Mouse (Mus musculus): Measurements from ENCODE around the gene Tmem123. TPM values are rescaled to one million over a fixed set of nuclear protein-coding genes. Genes with fewer than 3 reads are reported as not detected.

Gene Tmem123
- polyA plus RNA-seq, 1 experiment from 2014 or later = 135 TPM

GRCm38 (mm10) chr9:7790580-7791084 lies 26.8 kb downstream of the Tmem123 start:
- no peak for ATAC-seq (ENCODE audit: insufficient number of reproducible peaks, low FRiP score, low TSS enrichment, low read depth)
- Histone ChIP-seq H3K4me3 (no peak overlapping the region), H3K9ac (no peak overlapping the region), H3K27ac (no peak overlapping the region), H3K4me2 (no peak overlapping the region), H3K36me3 (peaks cover 29% of the 10 kb centered on the region), H3K4me1 (no peaks in the 10 kb centered on the region; the same call in 1 of the 2 replicates), H3K27me3 (no peaks in the 10 kb centered on the region), H3K9me3 (no peaks in the 10 kb centered on the region)
- WGBS = 84% methylated on average over 11 of the region's 11 CpGs

DNA sequence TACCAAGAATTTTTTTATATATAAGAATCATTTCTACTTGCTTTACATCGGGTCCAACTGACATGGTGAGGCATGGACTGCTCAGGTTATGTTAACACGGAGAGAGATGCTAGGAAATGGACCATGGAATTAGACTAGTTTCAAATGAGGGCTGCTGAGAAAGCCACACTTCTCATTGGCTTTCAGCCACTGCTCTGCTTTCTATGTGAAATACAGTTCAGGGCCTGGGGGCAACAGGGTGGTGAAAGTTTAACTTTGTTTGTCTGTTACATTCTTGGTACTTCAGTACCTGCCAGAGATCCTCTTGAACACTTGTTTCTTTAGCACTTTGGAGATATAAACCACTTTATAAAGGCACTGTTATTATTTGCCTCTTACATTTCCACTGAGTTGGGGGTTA lies 29.7 kb downstream of the Tmem123 start:
- Histone ChIP-seq H3K27me3 (no peaks in the 10 kb centered on the region), H3K36me3 (peaks cover 29% of the 10 kb centered on the region), H3K27ac (no peak overlapping the region), H3K4me1 (no peaks in the 10 kb centered on the region; the same call in 1 of the 2 replicates), H3K4me2 (no peak overlapping the region), H3K4me3 (no peak overlapping the region), H3K9me3 (no peaks in the 10 kb centered on the region), H3K9ac (no peak overlapping the region)
- ATAC-seq (ENCODE audit: insufficient number of reproducible peaks, low FRiP score, low TSS enrichment, low read depth) = no peak
- WGBS = 88% methylated on average over 2 of the region's 2 CpGs

GRCm38 (mm10) chr9:7795581-7795980 lies 31.7 kb downstream of the Tmem123 start:
- Histone ChIP-seq H3K4me2 (no peak overlapping the region), H3K9ac (no peak overlapping the region), H3K27ac (no peak overlapping the region), H3K36me3 (peaks cover 29% of the 10 kb centered on the region), H3K4me3 (no peak overlapping the region), H3K4me1 (no peaks in the 10 kb centered on the region), H3K9me3 (no peaks in the 10 kb centered on the region), H3K27me3 (no peaks in the 10 kb centered on the region)
- no peak for ATAC-seq (ENCODE audit: insufficient number of reproducible peaks, low FRiP score, low TSS enrichment, low read depth)

- no peak for ATAC-seq (ENCODE audit: insufficient number of reproducible peaks, low FRiP score, low TSS enrichment, low read depth)
- H3K9me3 ChIP-seq = no peaks in the 10 kb centered on the region
- no peak overlapping the region for H3K27ac ChIP-seq
- 77% methylated on average over 6 of the region's 6 CpGs for WGBS
- H3K4me3 ChIP-seq = no peak overlapping the region
- no peaks in the 10 kb centered on the region for H3K4me1 ChIP-seq
- H3K4me2 ChIP-seq = no peak overlapping the region
- no peak overlapping the region for H3K9ac ChIP-seq
- no peaks in the 10 kb centered on the region for H3K27me3 ChIP-seq
- peaks cover 26% of the 10 kb centered on the region for H3K36me3 ChIP-seq
These were observed 32.5 kb downstream of the Tmem123 start for GRCm38 (mm10) chr9:7796129-7796864.

- Histone ChIP-seq H3K27ac (no peak overlapping the region), H3K4me3 (no peak overlapping the region), H3K4me2 (no peak overlapping the region), H3K36me3 (peaks cover 16% of the 10 kb centered on the region), H3K9ac (no peak overlapping the region), H3K4me1 (no peaks in the 10 kb centered on the region), H3K9me3 (no peaks in the 10 kb centered on the region), H3K27me3 (no peaks in the 10 kb centered on the region)
- WGBS = 87% methylated on average over 2 of the region's 2 CpGs
- no peak for ATAC-seq (ENCODE audit: insufficient number of reproducible peaks, low FRiP score, low TSS enrichment, low read depth)
These were observed 33.7 kb downstream of the Tmem123 start for GRCm38 (mm10) chr9:7797542-7797941.

DNA sequence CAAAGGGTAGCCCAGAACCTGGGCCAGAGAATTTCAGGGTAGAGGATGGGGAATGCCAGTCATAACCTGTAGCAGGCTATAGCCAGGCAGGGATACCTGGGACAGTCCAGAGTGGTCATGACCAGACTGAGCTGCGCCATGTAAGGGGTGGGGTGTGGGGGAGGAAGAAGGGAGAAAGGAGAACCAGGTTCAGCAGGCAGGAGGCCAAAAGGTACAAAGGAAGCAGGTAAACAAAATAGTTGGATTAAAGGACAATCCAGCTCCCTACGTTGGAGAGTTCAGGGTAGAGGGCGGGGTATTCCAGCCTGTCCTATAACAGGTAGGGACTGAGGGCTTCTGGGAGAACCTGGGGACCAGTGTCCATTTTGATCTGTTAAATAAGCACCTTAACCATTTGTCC lies 34.7 kb downstream of the Tmem123 start:
- no peak for ATAC-seq (ENCODE audit: insufficient number of reproducible peaks, low FRiP score, low TSS enrichment, low read depth)
- 91% methylated on average over 3 of the region's 3 CpGs for WGBS
- no peak overlapping the region for H3K4me2 ChIP-seq

GRCm38 (mm10) chr9:7805101-7805506 lies 41.3 kb downstream of the Tmem123 start:
- H3K36me3 ChIP-seq = no peaks in the 10 kb centered on the region
- no peaks in the 10 kb centered on the region for H3K9me3 ChIP-seq
- H3K4me3 ChIP-seq = no peak overlapping the region
- no peak overlapping the region for H3K4me2 ChIP-seq
- 73% methylated on average over 5 of the region's 5 CpGs for WGBS
- no peak overlapping the region for H3K9ac ChIP-seq
- no peak overlapping the region for H3K27ac ChIP-seq
- ATAC-seq (ENCODE audit: insufficient number of reproducible peaks, low FRiP score, low TSS enrichment, low read depth) = no peak
- no peaks in the 10 kb centered on the region for H3K4me1 ChIP-seq
- H3K27me3 ChIP-seq = no peaks in the 10 kb centered on the region

More for the DNA sequence above, 34.7 kb downstream of the Tmem123 start:
- no peaks in the 10 kb centered on the region for H3K27me3 ChIP-seq
- peaks cover 10% of the 10 kb centered on the region; the same call in 1 of the 2 replicates for H3K36me3 ChIP-seq
- no peak overlapping the region for H3K4me3 ChIP-seq
- H3K9me3 ChIP-seq = no peaks in the 10 kb centered on the region
- H3K9ac ChIP-seq = no peak overlapping the region
- no peaks in the 10 kb centered on the region for H3K4me1 ChIP-seq
- H3K27ac ChIP-seq = no peak overlapping the region

DNA sequence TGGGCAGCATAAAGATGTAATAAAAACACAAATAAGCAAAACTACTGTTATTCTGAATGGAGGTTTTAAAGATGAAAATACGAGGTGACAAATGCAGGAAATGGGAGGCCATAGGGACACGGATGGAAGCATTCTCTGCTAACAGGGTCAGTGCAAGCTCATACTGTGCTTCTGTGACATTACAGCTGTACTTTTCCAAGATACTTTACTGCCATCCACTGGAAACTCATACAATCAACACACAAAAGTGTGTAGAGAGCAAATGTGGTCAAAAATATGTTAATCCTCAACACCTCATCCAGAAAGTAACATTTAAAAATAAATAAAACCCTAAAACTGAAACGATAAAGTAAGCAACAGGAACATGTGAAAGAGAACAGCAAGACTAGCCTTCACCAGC lies 58.9 kb downstream of the Tmem123 start:
- Histone ChIP-seq H3K9me3 (no peaks in the 10 kb centered on the region), H3K27ac (no peak overlapping the region), H3K36me3 (peaks cover 46% of the 10 kb centered on the region), H3K4me1 (no peaks in the 10 kb centered on the region), H3K9ac (no peak overlapping the region), H3K4me2 (no peak overlapping the region), H3K27me3 (no peaks in the 10 kb centered on the region), H3K4me3 (no peak overlapping the region)
- ATAC-seq (ENCODE audit: insufficient number of reproducible peaks, low FRiP score, low TSS enrichment, low read depth) = no peak
- WGBS = 80% methylated on average over 3 of the region's 3 CpGs

DNA sequence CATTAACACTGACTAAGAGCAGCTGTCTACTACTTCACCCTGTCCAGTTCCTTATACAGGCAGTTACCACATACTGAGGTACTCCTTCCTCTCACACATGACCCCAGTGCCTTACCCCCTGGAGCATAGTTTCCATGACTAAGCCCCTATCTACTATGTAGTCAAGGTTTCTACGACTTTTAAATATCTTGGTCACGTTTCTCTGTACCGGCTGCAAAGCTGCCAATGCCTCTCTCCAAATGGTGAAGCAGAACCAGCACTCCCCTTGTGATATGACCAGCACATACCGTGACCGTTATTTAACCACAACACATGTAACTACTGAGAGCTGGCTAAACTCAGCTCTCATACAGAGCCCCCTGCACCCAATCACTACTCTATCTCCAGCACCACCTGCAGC lies 61.1 kb downstream of the Tmem123 start:
- Histone ChIP-seq H3K4me1 (0 out of 2 replicates have a peak, but pooled peaks cover 1% of the 10 kb centered on the region), H3K36me3 (peaks cover 35% of the 10 kb centered on the region), H3K9me3 (no peaks in the 10 kb centered on the region), H3K9ac (no peak overlapping the region), H3K27ac (no peak overlapping the region), H3K4me3 (no peak overlapping the region), H3K27me3 (no peaks in the 10 kb centered on the region), H3K4me2 (no peak overlapping the region)
- 84% methylated on average over 5 of the region's 5 CpGs for WGBS
- no peak for ATAC-seq (ENCODE audit: insufficient number of reproducible peaks, low FRiP score, low TSS enrichment, low read depth)

DNA sequence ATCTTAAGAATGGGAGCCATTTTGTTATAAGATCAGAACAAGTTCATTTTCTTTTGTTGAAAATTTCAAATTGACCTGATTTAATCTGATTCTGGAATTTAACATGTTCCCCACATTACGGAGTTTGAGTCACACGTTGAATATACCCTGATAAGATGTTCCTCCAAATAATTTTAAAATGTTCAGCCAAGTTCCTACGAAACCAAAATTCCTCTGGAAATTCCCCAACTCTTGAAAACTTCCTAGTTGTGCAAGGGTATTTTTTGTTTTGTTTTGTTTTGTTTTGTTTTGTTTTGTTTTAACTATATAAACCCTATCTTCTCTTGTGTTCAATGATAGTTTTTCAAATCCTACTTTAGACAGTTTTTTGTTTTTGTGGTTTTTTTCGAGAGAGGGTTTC lies 64.9 kb downstream of the Tmem123 start:
- H3K9ac ChIP-seq = no peak overlapping the region
- H3K4me2 ChIP-seq = no peak overlapping the region
- H3K36me3 ChIP-seq = peaks cover 25% of the 10 kb centered on the region
- H3K4me1 ChIP-seq = peaks cover 9% of the 10 kb centered on the region; the same call in 1 of the 2 replicates
- no peak overlapping the region for H3K27ac ChIP-seq
- 88% methylated on average over 4 of the region's 4 CpGs for WGBS
- H3K9me3 ChIP-seq = no peaks in the 10 kb centered on the region
- no peaks in the 10 kb centered on the region for H3K27me3 ChIP-seq
- ATAC-seq (ENCODE audit: insufficient number of reproducible peaks, low FRiP score, low TSS enrichment, low read depth) = no peak
- H3K4me3 ChIP-seq = no peak overlapping the region

DNA sequence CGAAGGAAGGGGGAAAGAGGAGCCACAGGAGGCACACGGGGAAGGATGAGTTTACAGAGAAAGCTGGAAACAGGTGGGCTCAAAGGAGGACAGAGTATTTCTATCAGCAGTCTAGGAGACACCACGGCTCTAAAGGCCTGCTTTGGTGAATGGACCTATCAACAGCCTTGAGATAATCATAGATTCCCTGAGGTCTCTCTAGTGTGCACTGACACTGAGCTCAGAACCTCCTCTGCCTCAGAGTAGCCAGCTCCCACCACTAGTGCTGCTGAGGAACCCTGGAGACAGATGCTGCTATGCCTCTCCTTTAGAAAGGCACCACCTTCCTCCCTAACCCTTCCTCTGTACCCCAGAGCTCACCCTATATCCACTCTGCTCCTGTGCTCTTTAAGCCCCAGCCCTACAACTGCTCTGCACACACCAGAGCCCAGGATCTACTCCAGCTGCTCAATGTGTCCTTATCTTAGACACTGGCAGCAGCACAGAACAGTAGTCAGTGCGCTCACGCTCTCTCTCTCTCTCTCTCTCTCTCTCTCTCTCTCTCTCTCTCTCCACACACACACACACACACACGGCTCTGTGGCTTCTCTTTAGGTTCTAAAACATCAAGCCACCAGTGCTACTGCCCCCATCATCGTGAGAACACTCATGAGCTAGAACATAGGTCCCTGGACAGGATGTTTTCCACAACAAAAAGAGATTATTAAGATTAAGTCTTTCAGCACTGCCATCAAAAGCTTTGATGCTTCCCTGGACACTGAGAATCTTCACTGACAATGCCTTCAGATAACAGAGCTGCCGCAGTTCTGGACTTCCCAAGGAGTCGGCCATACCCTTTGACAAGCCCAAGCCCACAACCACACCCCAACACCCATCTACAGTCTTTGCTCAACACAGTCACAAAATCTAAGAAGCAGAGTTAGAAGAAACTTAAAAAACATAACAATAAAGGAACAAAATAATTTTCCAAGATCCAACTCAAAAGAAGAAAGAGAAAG lies 66.0 kb downstream of the Tmem123 start:
- no peak overlapping the region for H3K27ac ChIP-seq
- peaks cover 14% of the 10 kb centered on the region; the same call in 1 of the 2 replicates for H3K4me1 ChIP-seq
- no peak overlapping the region for H3K4me3 ChIP-seq
- no peak overlapping the region for H3K4me2 ChIP-seq
- H3K9me3 ChIP-seq = no peaks in the 10 kb centered on the region
- ATAC-seq (ENCODE audit: insufficient number of reproducible peaks, low FRiP score, low TSS enrichment, low read depth) = peak; percentile 24; the same call in 1 of the 2 replicates
- whole genome bisulfite sequencing = 79% methylated on average over 9 of the region's 9 CpGs
- H3K27me3 ChIP-seq = no peaks in the 10 kb centered on the region
- no peak overlapping the region for H3K9ac ChIP-seq
- H3K36me3 ChIP-seq = peaks cover 31% of the 10 kb centered on the region

DNA sequence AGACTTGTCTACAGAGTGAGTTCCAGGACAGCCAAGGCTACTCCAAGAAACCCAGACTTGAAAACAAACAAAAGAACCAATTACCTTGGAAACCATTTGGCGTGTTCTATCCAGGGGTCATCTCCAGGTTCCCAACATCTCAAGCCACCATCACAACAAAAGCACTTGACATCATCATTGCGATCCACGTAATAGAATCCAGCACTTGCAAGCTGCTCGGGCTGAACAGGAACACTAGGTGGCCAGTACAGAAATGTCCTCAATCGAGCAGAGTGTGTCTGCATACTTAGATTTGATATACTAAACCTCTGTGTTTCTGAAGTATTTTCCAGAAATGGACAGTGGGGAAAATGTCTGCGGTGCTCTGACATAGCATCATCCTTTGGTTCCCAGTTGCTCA lies 69.6 kb downstream of the Tmem123 start:
- ATAC-seq (ENCODE audit: insufficient number of reproducible peaks, low FRiP score, low TSS enrichment, low read depth) = no peak
- peaks cover 16% of the 10 kb centered on the region; the same call in 1 of the 2 replicates for H3K4me1 ChIP-seq
- peaks cover 21% of the 10 kb centered on the region for H3K36me3 ChIP-seq
- no peak overlapping the region for H3K4me3 ChIP-seq
- no peaks in the 10 kb centered on the region for H3K9me3 ChIP-seq
- H3K4me2 ChIP-seq = peak overlapping the region; percentile 5
- H3K9ac ChIP-seq = no peak overlapping the region
- no peaks in the 10 kb centered on the region for H3K27me3 ChIP-seq
- no peak overlapping the region for H3K27ac ChIP-seq
- 89% methylated on average over 6 of the region's 6 CpGs for whole genome bisulfite sequencing

All from limb, embryonic 15.5 days (tissue).